Mouse (Mus musculus): ENCODE results near the gene Chad.

Gene Chad

DNA sequence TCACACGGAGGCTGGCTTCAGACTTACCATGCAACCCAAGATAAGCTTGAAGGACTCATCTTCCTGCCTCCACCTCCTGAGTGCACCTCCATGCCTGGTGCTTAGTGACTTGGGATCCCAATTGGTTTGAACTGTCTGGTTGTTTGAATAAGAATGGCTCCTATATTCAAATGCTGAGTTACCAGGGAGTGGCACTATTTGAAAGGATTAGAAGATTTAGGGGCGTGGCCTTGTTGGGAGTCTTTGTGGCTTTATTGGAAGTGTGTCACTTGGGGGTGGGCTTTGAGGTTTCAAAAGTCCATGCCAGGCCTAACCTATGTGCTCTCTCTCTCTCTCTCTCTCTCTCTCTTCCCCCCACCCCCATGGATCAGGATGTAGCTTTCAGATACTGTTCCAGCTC, 52.8 kb downstream of the Chad start:
- in situ Hi-C loops (cut with MboI; ENCODE audit: low sequenced_read_pairs): no loop called here

Data from CH12F3 (cell line).